Mouse (Mus musculus) left cerebral cortex, postnatal 36 days (tissue): Measurements from ENCODE around the gene Bud23. TPM values are rescaled to one million over a fixed set of nuclear protein-coding genes. Genes with fewer than 3 reads are reported as not detected.
"Not testable (repeated sequence)": the region's sequence is repeated elsewhere in the genome, so short reads cannot be mapped to it uniquely, and the experiment has no call there.

ENCODE experiments used
- DNase-seq, 2 experiments: peaks; one replicate each; pipeline ENCODE4 v3.0.0; 2021 to 2022; ENCODE audit warnings: low spot score in 2 of 2, mixed read lengths in 1 of 2
- intact Hi-C: fragments of 180-260 bp; cut with DNase I; formaldehyde crosslinking; loops from one replicate; pipeline ENCODE4 v1.15.1; 2025
- total RNA-seq, 2 experiments: library from RNA; stranded (reverse); gene quantifications; 2 replicates each; pipeline ENCODE4 v1.2.3; 2021

Gene Bud23
- total RNA-seq = 10 to 100 TPM; 41.0 to 50.0 TPM

DNA sequence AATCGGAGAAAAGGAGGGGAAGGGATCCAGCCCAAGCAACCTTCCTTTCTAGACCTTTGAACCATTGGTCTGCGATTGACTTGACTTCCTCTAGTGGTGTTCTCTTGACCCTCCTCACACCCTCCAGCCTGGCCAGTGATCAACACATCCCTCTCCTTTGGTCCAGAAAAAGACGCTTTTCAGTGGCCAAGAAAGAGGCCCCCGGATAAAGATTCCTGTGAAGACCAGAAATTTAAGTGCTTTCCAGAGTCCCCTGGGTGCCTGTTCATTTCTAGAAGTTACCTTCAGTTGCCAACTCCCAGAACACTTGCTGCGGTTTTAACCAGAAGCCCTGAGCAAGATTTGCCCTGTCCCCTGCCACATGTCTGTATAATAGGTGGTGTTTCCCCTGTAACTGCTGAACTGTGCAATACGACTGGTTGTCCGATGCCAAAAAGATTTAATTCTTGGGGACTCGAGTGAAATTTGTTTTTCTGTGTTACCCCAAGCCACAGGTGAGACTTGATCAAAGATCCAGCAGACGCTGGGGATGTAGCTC is at the start of gene Bud23:
Gene Bud23, minus strand, starts transcription at position 51 of the 538 bp plus-strand sequence.
- intact Hi-C loops, DNase-seq: not testable (repeated sequence)

GRCm38 (mm10) chr5:135113782-135114181 is 49.0 kb upstream of the Bud23 start:
- DNase-seq = no peak
- intact Hi-C loops = loop anchor here (10.0 kb wide), 2 partner anchors 171 to 251 kb away; partner anchors contain the start of gene Nsun5

GRCm38 (mm10) chr5:135109976-135110375 is 45.2 kb upstream of the Bud23 start:
- intact Hi-C loops = loop anchor here (10.0 kb wide), 2 partner anchors 175 to 255 kb away; partner anchors contain the start of gene Nsun5
- no peak for DNase-seq

DNA sequence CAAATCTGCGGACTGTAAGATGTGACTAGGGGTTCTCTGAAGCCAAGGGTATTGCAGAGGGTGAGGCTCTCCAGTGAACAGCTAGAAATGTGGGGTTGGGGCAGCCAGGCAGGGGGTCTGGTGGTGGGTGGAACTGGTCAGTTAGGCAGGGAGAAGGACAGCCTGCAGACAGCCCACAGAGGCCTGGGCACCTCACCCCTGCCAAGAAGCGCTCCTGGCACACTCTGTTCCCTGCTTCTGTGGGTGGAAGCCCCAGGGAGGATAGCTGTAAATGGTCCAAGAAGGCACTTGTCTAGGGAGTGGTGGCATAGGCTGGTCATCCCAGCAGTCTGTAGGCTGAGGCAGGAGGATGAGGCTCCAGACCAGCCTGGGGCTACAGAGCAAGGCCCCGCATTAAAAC is 44.7 kb upstream of the Bud23 start:
- no peak for DNase-seq
- intact Hi-C loops = no loop called here

DNA sequence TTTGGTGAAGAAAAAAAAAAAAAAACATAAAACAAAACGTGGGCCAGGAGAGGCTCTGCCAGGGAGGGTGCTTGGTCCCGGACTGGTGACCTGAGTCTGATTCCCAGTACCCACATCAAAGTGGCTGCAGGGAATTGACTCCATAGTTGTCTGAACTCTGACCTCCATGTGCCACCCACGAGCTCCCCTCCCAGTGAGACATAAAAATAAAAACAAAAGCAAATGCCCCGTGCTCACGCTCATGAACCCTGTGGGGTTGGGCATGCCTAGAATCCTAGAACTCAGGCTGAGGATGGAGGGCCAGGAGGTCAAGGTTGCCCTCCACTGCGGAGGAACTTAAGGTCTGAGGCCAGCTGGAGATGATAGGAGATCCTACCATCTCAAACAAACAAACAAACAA is 44.3 kb upstream of the Bud23 start:
- intact Hi-C loops = no loop called here
- DNase-seq = no peak

- intact Hi-C loops = no loop called here
- peak in 1 of 2 experiments; percentile 10 for DNase-seq
These were observed 43.1 kb upstream of the Bud23 start for GRCm38 (mm10) chr5:135107521-135108501.

- DNase-seq = peak; percentile 32 to 45
- intact Hi-C loops = no loop called here
These were observed 42.0 kb upstream of the Bud23 start for GRCm38 (mm10) chr5:135106758-135107256.

GRCm38 (mm10) chr5:135103999-135104660 is 39.4 kb upstream of the Bud23 start:
- no peak for DNase-seq
- intact Hi-C loops = no loop called here

DNA sequence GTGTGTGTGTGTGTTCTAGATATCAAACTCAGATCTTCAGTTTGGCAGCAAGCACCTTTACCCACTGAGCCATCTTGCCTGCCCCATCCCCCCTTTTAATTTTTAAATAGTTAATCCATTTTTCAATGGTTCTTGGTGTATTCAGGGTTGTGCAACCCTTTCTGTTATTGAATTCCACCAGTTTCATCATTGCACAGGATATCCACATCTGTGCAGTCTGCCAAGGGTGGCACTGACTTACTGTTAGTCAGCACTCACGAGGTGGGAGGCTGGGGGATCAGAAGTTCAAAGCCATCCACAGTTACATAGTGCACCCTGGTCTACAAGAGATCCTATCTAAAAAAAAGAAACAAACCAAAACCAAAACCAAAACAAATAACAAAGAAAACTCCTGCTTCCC is 36.2 kb upstream of the Bud23 start:
- intact Hi-C loops = no loop called here
- DNase-seq = no peak

GRCm38 (mm10) chr5:135089653-135090052 is 24.9 kb upstream of the Bud23 start, which contains the start of gene Mlxipl:
Gene Mlxipl (plus strand): TSS chr5:135089890.
- intact Hi-C loops = loop anchor here (10.0 kb wide), 1 partner anchor 185 kb away; the partner anchor contains the start of gene Tmem270
- no peak for DNase-seq

- intact Hi-C loops = no loop called here
- no peak for DNase-seq
These were observed 22.1 kb upstream of the Bud23 start for GRCm38 (mm10) chr5:135086871-135087270.

GRCm38 (mm10) chr5:135080539-135080938 is 15.8 kb upstream of the Bud23 start:
- intact Hi-C loops = no loop called here
- no peak for DNase-seq

DNA sequence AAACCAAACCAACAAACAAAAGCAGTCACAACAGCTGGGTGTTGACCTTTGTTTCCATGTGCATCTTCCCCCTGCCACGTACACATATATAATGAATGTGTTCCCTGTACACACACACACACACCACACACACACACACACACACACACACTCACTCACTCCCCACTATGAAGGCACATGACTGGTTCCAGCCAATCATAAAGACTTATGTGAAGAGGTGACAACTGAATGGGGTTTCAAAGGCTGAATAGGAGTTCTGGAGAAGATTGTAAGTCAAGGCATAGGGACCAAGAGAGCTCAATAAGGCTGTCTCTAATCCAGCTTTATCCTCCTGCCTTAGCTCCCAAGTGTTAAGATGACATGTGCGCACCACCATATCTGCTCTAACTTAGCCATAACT is 14.8 kb upstream of the Bud23 start:
- intact Hi-C loops = loop anchor here (5.0 kb wide), 2 partner anchors 62 to 113 kb away; no protein-coding TSS in a partner anchor
- no peak for DNase-seq

GRCm38 (mm10) chr5:135078482-135078810 is 13.7 kb upstream of the Bud23 start:
- DNase-seq = no peak
- intact Hi-C loops = loop anchor here (5.0 kb wide), 2 partner anchors 61 to 114 kb away; no protein-coding TSS in a partner anchor

DNA sequence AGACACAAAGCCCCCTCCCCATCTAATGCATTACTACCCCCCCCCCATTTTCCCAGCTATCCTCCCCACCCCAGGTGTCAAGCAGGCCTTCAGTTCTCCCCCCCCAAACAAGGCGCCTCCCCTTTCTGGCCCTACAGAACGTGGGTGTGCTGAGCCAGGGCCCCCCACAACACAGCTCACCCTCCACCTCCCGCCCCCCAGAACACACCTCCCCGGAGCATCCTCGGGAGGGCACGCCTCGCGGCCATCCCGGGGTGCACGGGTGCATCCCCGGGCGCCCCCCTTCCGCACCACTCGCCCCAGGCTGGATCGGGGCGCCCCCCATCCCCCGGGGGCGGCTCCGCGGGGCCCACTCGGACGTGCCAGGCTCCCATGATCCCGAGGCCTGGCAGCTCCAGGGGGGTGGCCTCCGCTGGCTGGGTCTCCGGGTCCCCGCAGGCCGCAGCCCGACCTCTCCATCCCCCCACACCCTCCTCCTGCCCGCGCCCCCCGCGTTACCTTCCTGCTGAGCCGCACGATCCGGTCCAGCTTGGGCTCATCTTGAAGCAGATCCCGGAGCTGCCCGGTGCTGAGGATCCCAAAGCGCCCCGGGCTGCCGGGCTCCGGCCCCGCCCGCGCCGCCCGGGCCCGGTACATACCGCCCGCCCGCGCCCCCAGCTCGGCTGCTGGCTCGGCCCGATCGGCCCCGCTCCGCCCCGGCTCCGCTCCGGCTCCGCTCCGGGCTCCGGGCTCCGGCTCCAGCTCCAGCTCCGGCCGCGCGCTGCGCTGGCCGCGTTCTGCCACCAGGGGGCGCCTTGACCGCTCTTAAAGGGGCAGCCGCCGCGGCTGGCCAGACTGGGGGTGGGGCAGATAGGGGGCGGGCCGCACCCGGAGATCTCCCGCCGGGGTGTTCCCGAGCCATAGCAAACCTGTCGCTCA is 13.1 kb upstream of the Bud23 start, which contains the start of gene Vps37d:
Gene Vps37d, minus strand, starts transcription at position 703 of the 918 bp plus-strand sequence.
- peak; percentile 92 to 95 for DNase-seq
- intact Hi-C loops = loop anchor here (5.0 kb wide), 2 partner anchors 61 to 114 kb away; no protein-coding TSS in a partner anchor

DNA sequence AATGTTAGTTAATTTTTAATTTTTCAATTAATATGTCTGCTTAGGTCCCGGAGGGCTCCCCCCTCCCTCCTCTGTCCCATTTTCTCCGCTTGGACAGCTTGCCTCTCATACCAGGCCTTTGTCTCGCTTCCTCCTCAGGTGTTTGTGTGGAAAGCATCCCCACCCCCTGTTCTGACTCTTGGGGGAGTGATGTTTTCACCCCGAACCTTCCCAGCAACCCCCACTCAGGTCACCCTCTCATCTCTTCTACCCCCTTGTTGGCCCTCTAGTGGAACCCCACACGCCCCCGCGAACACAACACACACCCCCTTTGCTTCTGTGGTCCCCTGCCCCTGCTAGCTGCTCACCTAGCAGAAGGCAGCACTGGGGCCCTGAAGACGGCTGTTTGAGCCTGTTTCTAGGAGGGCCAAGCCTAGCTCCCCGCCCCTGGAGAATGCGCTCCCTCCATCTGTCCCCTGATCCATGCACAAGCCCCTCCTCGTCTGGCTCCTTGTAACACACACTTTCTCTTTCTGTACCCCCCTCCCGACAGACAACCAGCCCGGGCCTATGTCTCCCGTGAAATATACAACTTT is 12.3 kb upstream of the Bud23 start:
- intact Hi-C loops = loop anchor here (5.0 kb wide), 2 partner anchors 60 to 115 kb away; no protein-coding TSS in a partner anchor

DNA sequence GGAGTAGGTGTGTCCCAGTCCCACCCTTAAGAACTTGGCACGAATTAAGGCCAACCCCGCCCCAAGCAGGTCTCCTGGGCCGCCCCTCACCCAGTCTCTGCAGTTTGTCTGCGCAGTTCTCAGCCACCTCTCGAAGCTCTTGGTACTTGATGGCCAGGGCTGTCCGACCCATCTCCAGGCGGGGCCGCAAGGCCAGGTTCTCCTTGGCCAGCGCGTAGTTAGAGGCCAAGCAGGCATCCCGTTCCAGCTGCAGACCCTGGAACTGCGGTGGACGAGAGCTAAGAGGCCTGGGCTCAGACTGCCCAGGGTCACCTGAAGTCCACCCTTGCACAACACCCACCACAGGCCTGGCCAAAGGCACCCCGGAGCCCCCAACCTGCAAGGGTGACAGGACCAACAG is 11.6 kb upstream of the Bud23 start:
- intact Hi-C loops = loop anchor here (5.0 kb wide), 2 partner anchors 59 to 116 kb away; no protein-coding TSS in a partner anchor
- no peak for DNase-seq

More for the DNA sequence above, 12.3 kb upstream of the Bud23 start:
- peak in 1 of 2 experiments; percentile 45 for DNase-seq

GRCm38 (mm10) chr5:135075655-135076054 is 10.9 kb upstream of the Bud23 start:
- no peak for DNase-seq
- intact Hi-C loops = loop anchor here (5.0 kb wide), 2 partner anchors 58 to 117 kb away; no protein-coding TSS in a partner anchor
